Mouse (Mus musculus): ENCODE data around the gene Cdh6. TPM values are rescaled to one million over a fixed set of nuclear protein-coding genes. Genes with fewer than 3 reads are reported as not detected.
A peak's percentile ranks its signal among the peaks of the same experiment; 100 is the strongest.

The Cdh6 gene
- total and polyA plus RNA-seq, 2 experiments from 2014 or later: 18.1 to 20.1 TPM

- TF ChIP-seq CTCF (IDR thresholded peaks at IDR 0.05): peak; percentile 42
- DNase-seq (ENCODE audit: low spot score): peak; percentile 27
These were observed 105.9 kb downstream of the Cdh6 start for GRCm38 (mm10) chr15:13067429-13068212.

GRCm38 (mm10) chr15:13066765-13067164 lies 106.7 kb downstream of the Cdh6 start:
- DNase-seq (ENCODE audit: low spot score) (no peak), ATAC-seq (ENCODE audit: low FRiP score) (no peak)
- no peak overlapping the region for H3K4me3 ChIP-seq (ENCODE audit: low read depth, low read length)
- no peaks in the 10 kb centered on the region for H3K9me3 ChIP-seq (ENCODE audit: low read length)
- no peak overlapping the region for H3K27ac ChIP-seq (ENCODE audit: low read depth, low read length)
- H3K36me3 ChIP-seq (ENCODE audit: insufficient read depth, low read length): 0 out of 2 replicates have a peak, but pooled peaks cover 3% of the 10 kb centered on the region
- H3K4me2 ChIP-seq (ENCODE audit: low read depth, low read length, poor library complexity, severe bottlenecking): no peak overlapping the region
- H3K4me1 ChIP-seq (ENCODE audit: insufficient read depth, low read length): no peaks in the 10 kb centered on the region
- no peak for TF ChIP-seq CTCF (IDR thresholded peaks at IDR 0.05)
- no peak overlapping the region for H3K9ac ChIP-seq (replicated peaks; ENCODE audit: low read length, poor library complexity, severe bottlenecking)
- no peaks in the 10 kb centered on the region for H3K27me3 ChIP-seq (ENCODE audit: insufficient read depth, low read length)
- 72% methylated on average over 9 of the region's 9 CpGs for WGBS

More at GRCm38 (mm10) chr15:13067429-13068212, 105.9 kb downstream of the Cdh6 start:
- no peaks in the 10 kb centered on the region for H3K27me3 ChIP-seq (ENCODE audit: insufficient read depth, low read length)
- no peak overlapping the region for H3K27ac ChIP-seq (ENCODE audit: low read depth, low read length)
- H3K4me3 ChIP-seq (ENCODE audit: low read depth, low read length): peak overlapping the region; percentile 15
- WGBS: 43% methylated on average over 20 of the region's 20 CpGs
- H3K4me2 ChIP-seq (ENCODE audit: low read depth, low read length, poor library complexity, severe bottlenecking): peak overlapping the region; percentile 42
- no peaks in the 10 kb centered on the region for H3K9me3 ChIP-seq (ENCODE audit: low read length)
- H3K4me1 ChIP-seq (ENCODE audit: insufficient read depth, low read length): no peaks in the 10 kb centered on the region
- H3K9ac ChIP-seq (replicated peaks; ENCODE audit: low read length, poor library complexity, severe bottlenecking): no peak overlapping the region
- no peak; the same call in 1 of the 2 replicates for ATAC-seq (ENCODE audit: low FRiP score)
- H3K36me3 ChIP-seq (ENCODE audit: insufficient read depth, low read length): 0 out of 2 replicates have a peak, but pooled peaks cover 3% of the 10 kb centered on the region

GRCm38 (mm10) chr15:13063633-13064032 lies 109.8 kb downstream of the Cdh6 start:
- no peaks in the 10 kb centered on the region for H3K27me3 ChIP-seq (ENCODE audit: insufficient read depth, low read length)
- 0 out of 2 replicates have a peak, but pooled peaks cover 3% of the 10 kb centered on the region for H3K36me3 ChIP-seq (ENCODE audit: insufficient read depth, low read length)
- DNase-seq (ENCODE audit: low spot score) (no peak), ATAC-seq (ENCODE audit: low FRiP score) (no peak)
- H3K4me2 ChIP-seq (ENCODE audit: low read depth, low read length, poor library complexity, severe bottlenecking): no peak overlapping the region
- no peak overlapping the region for H3K4me3 ChIP-seq (ENCODE audit: low read depth, low read length)
- H3K27ac ChIP-seq (ENCODE audit: low read depth, low read length): no peak overlapping the region
- H3K9me3 ChIP-seq (ENCODE audit: low read length): no peaks in the 10 kb centered on the region
- 98% methylated on average over 13 of the region's 13 CpGs for WGBS
- H3K9ac ChIP-seq (replicated peaks; ENCODE audit: low read length, poor library complexity, severe bottlenecking): no peak overlapping the region
- no peaks in the 10 kb centered on the region for H3K4me1 ChIP-seq (ENCODE audit: insufficient read depth, low read length)
- TF ChIP-seq CTCF (IDR thresholded peaks at IDR 0.05): no peak

- ATAC-seq (ENCODE audit: low FRiP score) (no peak), DNase-seq (ENCODE audit: low spot score) (no peak)
- H3K36me3 ChIP-seq (ENCODE audit: insufficient read depth, low read length): no peaks in the 10 kb centered on the region
- TF ChIP-seq CTCF (IDR thresholded peaks at IDR 0.05): no peak
- no peak overlapping the region for H3K4me3 ChIP-seq (ENCODE audit: low read depth, low read length)
- no peaks in the 10 kb centered on the region for H3K4me1 ChIP-seq (ENCODE audit: insufficient read depth, low read length)
- no peak overlapping the region for H3K4me2 ChIP-seq (ENCODE audit: low read depth, low read length, poor library complexity, severe bottlenecking)
- H3K9ac ChIP-seq (replicated peaks; ENCODE audit: low read length, poor library complexity, severe bottlenecking): no peak overlapping the region
- H3K9me3 ChIP-seq (ENCODE audit: low read length): no peaks in the 10 kb centered on the region
- WGBS: 58% methylated on average over 5 of the region's 5 CpGs
- H3K27me3 ChIP-seq (ENCODE audit: insufficient read depth, low read length): no peaks in the 10 kb centered on the region
- no peak overlapping the region for H3K27ac ChIP-seq (ENCODE audit: low read depth, low read length)
These were observed 115.7 kb downstream of the Cdh6 start for GRCm38 (mm10) chr15:13057728-13058127.

GRCm38 (mm10) chr15:13057302-13057701 lies 116.2 kb downstream of the Cdh6 start:
- H3K27ac ChIP-seq (ENCODE audit: low read depth, low read length): no peak overlapping the region
- H3K36me3 ChIP-seq (ENCODE audit: insufficient read depth, low read length): no peaks in the 10 kb centered on the region
- no peaks in the 10 kb centered on the region for H3K27me3 ChIP-seq (ENCODE audit: insufficient read depth, low read length)
- TF ChIP-seq CTCF (IDR thresholded peaks at IDR 0.05): no peak
- H3K4me1 ChIP-seq (ENCODE audit: insufficient read depth, low read length): no peaks in the 10 kb centered on the region
- DNase-seq (ENCODE audit: low spot score) (no peak), ATAC-seq (ENCODE audit: low FRiP score) (no peak)
- no peak overlapping the region for H3K9ac ChIP-seq (replicated peaks; ENCODE audit: low read length, poor library complexity, severe bottlenecking)
- no peaks in the 10 kb centered on the region for H3K9me3 ChIP-seq (ENCODE audit: low read length)
- WGBS: 64% methylated on average over 10 of the region's 10 CpGs
- H3K4me3 ChIP-seq (ENCODE audit: low read depth, low read length): no peak overlapping the region
- no peak overlapping the region for H3K4me2 ChIP-seq (ENCODE audit: low read depth, low read length, poor library complexity, severe bottlenecking)

GRCm38 (mm10) chr15:13047910-13048309 lies 125.6 kb downstream of the Cdh6 start:
- 74% methylated on average over 7 of the region's 7 CpGs for WGBS
- H3K9me3 ChIP-seq (ENCODE audit: low read length): no peaks in the 10 kb centered on the region
- no peak for ATAC-seq (ENCODE audit: low FRiP score)
- DNase-seq (ENCODE audit: low spot score): no peak
- no peak for TF ChIP-seq CTCF (IDR thresholded peaks at IDR 0.05)
- no peak overlapping the region for H3K4me2 ChIP-seq (ENCODE audit: low read depth, low read length, poor library complexity, severe bottlenecking)
- no peaks in the 10 kb centered on the region for H3K27me3 ChIP-seq (ENCODE audit: insufficient read depth, low read length)
- H3K9ac ChIP-seq (replicated peaks; ENCODE audit: low read length, poor library complexity, severe bottlenecking): no peak overlapping the region
- no peaks in the 10 kb centered on the region for H3K4me1 ChIP-seq (ENCODE audit: insufficient read depth, low read length)
- H3K27ac ChIP-seq (ENCODE audit: low read depth, low read length): no peak overlapping the region
- H3K4me3 ChIP-seq (ENCODE audit: low read depth, low read length): no peak overlapping the region
- H3K36me3 ChIP-seq (ENCODE audit: insufficient read depth, low read length): no peaks in the 10 kb centered on the region
